Mouse (Mus musculus) bone marrow, adult 2 months (tissue): ENCODE measurements around the gene Tango6.

Source experiments
- CTCF ChIP-seq: fragments of 200-500 bp; IDR thresholded peaks from 2 replicates; pipeline ENCODE4 v1.5.1; 2011; ENCODE audit warnings: low read length, control low read depth; ENCODE audit not compliant: control insufficient read depth, insufficient read depth
- POLR2A ChIP-seq: fragments of 200-500 bp; IDR thresholded peaks from 2 replicates; pipeline ENCODE4 v1.6.1; 2011; ENCODE audit warnings: low read depth, mild to moderate bottlenecking, control low read depth, low read length, borderline replicate concordance; ENCODE audit not compliant: control insufficient read depth

DNA sequence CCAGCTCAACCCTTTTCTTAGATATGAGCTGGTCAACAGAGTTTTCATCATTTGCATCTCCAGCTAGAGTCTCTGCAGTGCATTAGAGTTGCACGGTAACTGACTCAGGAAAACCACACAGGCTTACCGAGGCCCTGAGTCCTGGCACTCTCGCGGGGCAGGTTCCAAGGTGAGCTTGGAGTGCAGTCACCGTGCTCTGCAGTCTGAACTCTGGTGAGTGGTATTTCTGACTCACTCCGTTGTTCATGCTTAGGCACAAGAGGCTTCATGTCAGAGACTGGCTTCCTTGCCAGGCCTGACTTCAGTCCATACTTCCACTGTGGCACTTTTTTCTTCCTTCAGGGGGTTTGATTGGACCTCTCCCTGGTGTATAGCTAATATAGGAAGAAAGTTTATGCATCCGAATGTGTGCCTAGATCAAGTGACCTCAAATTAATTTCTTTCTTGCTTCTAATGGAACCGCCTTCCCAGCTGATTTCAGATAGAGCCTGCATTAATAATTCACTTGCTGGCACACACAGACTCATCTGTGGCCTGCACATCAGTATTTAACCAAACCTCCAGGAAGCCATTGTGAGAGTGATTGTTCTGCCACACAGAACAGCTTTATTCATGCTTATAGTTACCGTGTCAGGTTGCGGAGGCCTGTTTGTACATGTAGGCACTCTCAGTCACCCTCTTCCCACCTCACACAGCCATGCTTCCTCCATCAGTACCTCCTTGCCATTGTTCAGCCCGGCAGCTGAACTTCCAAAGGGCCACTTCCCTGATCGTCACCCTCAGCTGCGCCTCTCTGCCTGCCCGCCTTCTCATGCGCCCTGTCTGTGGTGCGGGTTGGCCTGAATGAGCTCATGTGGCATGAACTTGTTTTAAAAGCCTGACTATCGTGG is 136.0 kb downstream of the Tango6 start:
- TF ChIP-seq CTCF (no peak), POLR2A (no peak)
